Mouse (Mus musculus) forebrain, postnatal 0 days (tissue): Measurements from ENCODE around the gene Slc34a3. TPM values are rescaled to one million over a fixed set of nuclear protein-coding genes. Genes with fewer than 3 reads are reported as not detected.
A peak's percentile ranks its signal among the peaks of the same experiment; 100 is the strongest.

Experiments used
- ATAC-seq: fragments of 200-750 bp; cut with Nextera tagmentation; 2 replicates; pipeline ENCODE4 v1.8.0; 2017; ENCODE audit warnings: mild to moderate bottlenecking, moderate library complexity
- DNase-seq: peaks from one replicate; pipeline ENCODE4 v3.0.0-alpha.2; 2015
- H3K27ac ChIP-seq: fragments of 300-500 bp; sonication (generic); 2 replicates; pipeline ENCODE4 v1.5.1; 2014; ENCODE audit warnings: low read depth, mild to moderate bottlenecking, antibody characterized with exemption, low read length, moderate library complexity, mixed read lengths
- H3K27me3 ChIP-seq: fragments of 300-500 bp; sonication (generic); 2 replicates; pipeline ENCODE4 v1.6.1; 2014; ENCODE audit warnings: mild to moderate bottlenecking, low read length, mixed read lengths; ENCODE audit not compliant: insufficient read depth
- H3K36me3 ChIP-seq: fragments of 300-500 bp; sonication (generic); 2 replicates; pipeline ENCODE4 v1.6.1; 2014; ENCODE audit warnings: mild to moderate bottlenecking, moderate library complexity; ENCODE audit not compliant: insufficient read depth
- H3K4me1 ChIP-seq: fragments of 300-500 bp; sonication (generic); 2 replicates; pipeline ENCODE4 v1.6.1; 2014; ENCODE audit warnings: antibody characterized with exemption; ENCODE audit not compliant: insufficient read depth
- H3K4me2 ChIP-seq: fragments of 300-500 bp; sonication (generic); 2 replicates; pipeline ENCODE4 v1.6.1; 2014; ENCODE audit warnings: low read depth, mild to moderate bottlenecking, moderate library complexity
- H3K4me3 ChIP-seq: fragments of 300-500 bp; sonication (generic); 2 replicates; pipeline ENCODE4 v1.5.1; 2014; ENCODE audit warnings: low read depth, low read length, mixed read lengths
- H3K9ac ChIP-seq: fragments of 300-500 bp; sonication (generic); 2 replicates; pipeline ENCODE4 v1.6.1; 2014; ENCODE audit warnings: mild to moderate bottlenecking
- H3K9me3 ChIP-seq: fragments of 300-500 bp; sonication (generic); 2 replicates; pipeline ENCODE4 v1.6.1; 2016; ENCODE audit warnings: low read length
- CTCF ChIP-seq: sonication (generic); IDR thresholded peaks from 2 replicates; pipeline ENCODE4 v1.5.1; 2016; ENCODE audit warnings: antibody characterized with exemption, control low read depth, low read depth
- WGBS: fragments of 180-500 bp; shearing (Covaris S2); extraction: QIAGEN DNeasy Blood & Tissue Kit; methylation state at CpG from one replicate; pipeline ENCODE4 v1.1.7; 2014; 5-methylcytosine and 5-hydroxymethylcytosine counted together
- polyA plus RNA-seq: library from polyadenylated mRNA; unstranded; fragments of >200 nt; fragmentation: Nextera tagmentation; extraction: Ambion mirVana; gene quantifications from 2 replicates; pipeline ENCODE4 v1.2.1, GENCODE M21; 2015
- total RNA-seq: library from RNA; depleted of rRNA; stranded (reverse); fragments of >200 nt; gene quantifications from 2 replicates; pipeline ENCODE4 v1.2.3, GENCODE M21; 2014

Gene Slc34a3
- total and polyA plus RNA-seq, 2 experiments from 2014 or later: not detected

DNA sequence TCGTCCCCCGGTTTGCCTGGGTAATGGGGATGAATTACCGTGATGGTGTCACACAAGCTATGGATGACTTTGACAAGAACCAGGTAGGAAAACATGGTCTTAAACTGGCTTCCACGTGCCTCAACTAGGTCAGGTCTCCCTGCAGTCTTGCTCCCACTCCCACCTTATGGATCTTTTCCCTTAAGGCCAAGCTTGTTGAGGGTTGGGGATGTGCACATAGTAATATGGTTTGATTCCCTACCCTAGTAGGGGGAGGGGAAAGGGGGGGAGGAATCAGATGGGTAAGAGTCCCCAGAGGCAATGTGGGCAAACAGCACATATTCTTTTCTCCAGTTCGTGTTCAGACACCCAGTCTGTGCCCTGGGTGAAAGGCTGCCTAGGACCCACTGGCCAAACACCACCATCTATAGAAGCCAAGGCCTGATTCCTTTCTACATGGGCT, 12.8 kb downstream of the Slc34a3 start:
- DNase-seq: no peak
- no peak overlapping the region for H3K4me2 ChIP-seq
- H3K9ac ChIP-seq: no peak overlapping the region
- 0 out of 2 replicates have a peak, but pooled peaks cover 11% of the 10 kb centered on the region for H3K4me1 ChIP-seq
- no peak overlapping the region for H3K4me3 ChIP-seq
- no peak for TF ChIP-seq CTCF
- H3K36me3 ChIP-seq: no peaks in the 10 kb centered on the region
- no peak overlapping the region for H3K27ac ChIP-seq
- ATAC-seq: no peak
- H3K9me3 ChIP-seq: no peaks in the 10 kb centered on the region
- WGBS: 73% methylated on average over 5 of the region's 5 CpGs
- no peaks in the 10 kb centered on the region for H3K27me3 ChIP-seq

DNA sequence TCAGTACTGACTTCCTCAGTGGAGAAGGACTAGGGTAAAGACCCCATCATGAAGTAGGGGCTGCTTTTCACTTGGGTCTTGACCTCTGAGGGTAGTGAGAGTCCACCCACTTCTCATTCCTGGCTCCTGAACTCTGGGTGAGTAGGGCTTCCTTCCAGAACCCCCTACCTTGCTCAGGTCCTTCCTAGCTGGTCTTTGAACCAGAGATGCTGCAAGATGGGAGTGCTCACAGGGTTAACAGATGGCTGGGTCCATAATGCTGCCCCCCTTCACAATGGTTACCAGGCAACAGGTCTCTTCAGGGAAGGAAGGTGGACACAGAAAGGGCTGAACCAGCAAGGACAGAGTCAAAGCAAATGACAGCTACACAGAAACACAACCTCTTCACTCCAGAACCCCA, 15.7 kb downstream of the Slc34a3 start, which contains the start of gene Fam166a:
Gene Fam166a (plus strand): TSS at position 301 of the 400 bp plus-strand sequence.
- Histone ChIP-seq H3K4me1 (0 out of 2 replicates have a peak, but pooled peaks cover 3% of the 10 kb centered on the region), H3K9ac (no peak within 1 kb of the TSS), H3K36me3 (no peaks in the 10 kb centered on the region), H3K4me3 (no peak within 1 kb of the TSS), H3K27ac (no peak within 1 kb of the TSS), H3K9me3 (no peaks in the 10 kb centered on the region), H3K27me3 (no peaks in the 10 kb centered on the region), H3K4me2 (no peak within 1 kb of the TSS)
- ATAC-seq (no peak), DNase-seq (no peak)
- TF ChIP-seq CTCF: no peak

DNA sequence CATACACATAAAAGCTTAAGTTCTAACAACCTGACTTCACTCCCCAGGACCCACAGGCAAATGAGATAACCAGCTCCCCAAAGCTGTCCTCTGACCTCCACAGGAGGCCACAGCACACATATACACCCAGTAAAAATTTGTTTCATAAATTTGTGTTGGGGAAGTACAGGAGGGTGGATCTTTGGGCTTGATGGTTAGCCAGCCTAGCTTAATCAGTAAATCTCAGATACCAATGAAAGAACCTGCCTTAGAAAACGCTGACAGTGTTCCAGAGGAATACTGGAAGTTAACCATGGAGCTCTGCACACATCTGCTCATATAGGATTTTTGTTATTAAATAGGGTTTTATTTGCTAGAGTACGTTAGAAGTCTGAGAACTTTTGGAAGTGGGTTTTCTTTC, 16.5 kb downstream of the Slc34a3 start:
- no peaks in the 10 kb centered on the region for H3K4me1 ChIP-seq
- no peak overlapping the region for H3K27ac ChIP-seq
- H3K9ac ChIP-seq: no peak overlapping the region
- no peak for TF ChIP-seq CTCF
- no peaks in the 10 kb centered on the region for H3K27me3 ChIP-seq
- no peak overlapping the region for H3K4me2 ChIP-seq
- no peaks in the 10 kb centered on the region for H3K9me3 ChIP-seq
- H3K4me3 ChIP-seq: no peak overlapping the region
- 58% methylated on average over 2 of the region's 2 CpGs for WGBS
- H3K36me3 ChIP-seq: no peaks in the 10 kb centered on the region
- DNase-seq (no peak), ATAC-seq (no peak)

DNA sequence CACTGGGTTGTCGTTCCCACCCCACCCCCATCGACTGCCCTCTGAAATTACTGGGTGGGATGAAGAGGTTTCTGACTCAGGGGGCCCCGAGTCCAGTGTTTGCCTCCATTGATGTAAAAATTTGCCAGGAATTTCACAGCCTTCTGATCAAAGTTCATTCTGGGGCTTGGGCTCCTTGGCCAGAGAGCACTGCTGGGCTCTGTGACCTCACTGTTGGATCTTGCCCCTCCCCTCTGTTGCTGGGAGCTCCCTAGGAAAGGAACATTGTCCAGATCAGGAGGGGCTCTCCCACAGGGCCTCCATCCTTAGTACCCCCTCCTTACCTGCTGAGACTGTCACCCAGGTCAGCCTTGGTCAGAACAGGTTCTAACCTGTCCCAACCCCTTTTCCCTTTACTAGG, 19.7 kb downstream of the Slc34a3 start, which contains the start of gene Stpg3:
Gene Stpg3 (minus strand): TSS at position 194 of the 400 bp plus-strand sequence.
- no peaks in the 10 kb centered on the region for H3K9me3 ChIP-seq
- no peak within 1 kb of the TSS for H3K27ac ChIP-seq
- H3K4me3 ChIP-seq: no peak within 1 kb of the TSS
- 78% methylated on average over 3 of the region's 3 CpGs for WGBS
- no peaks in the 10 kb centered on the region for H3K36me3 ChIP-seq
- DNase-seq (no peak), ATAC-seq (no peak)
- peaks cover 7% of the 10 kb centered on the region for H3K4me1 ChIP-seq
- no peak for TF ChIP-seq CTCF
- no peak within 1 kb of the TSS for H3K4me2 ChIP-seq
- H3K9ac ChIP-seq: no peak within 1 kb of the TSS
- no peaks in the 10 kb centered on the region for H3K27me3 ChIP-seq

DNA sequence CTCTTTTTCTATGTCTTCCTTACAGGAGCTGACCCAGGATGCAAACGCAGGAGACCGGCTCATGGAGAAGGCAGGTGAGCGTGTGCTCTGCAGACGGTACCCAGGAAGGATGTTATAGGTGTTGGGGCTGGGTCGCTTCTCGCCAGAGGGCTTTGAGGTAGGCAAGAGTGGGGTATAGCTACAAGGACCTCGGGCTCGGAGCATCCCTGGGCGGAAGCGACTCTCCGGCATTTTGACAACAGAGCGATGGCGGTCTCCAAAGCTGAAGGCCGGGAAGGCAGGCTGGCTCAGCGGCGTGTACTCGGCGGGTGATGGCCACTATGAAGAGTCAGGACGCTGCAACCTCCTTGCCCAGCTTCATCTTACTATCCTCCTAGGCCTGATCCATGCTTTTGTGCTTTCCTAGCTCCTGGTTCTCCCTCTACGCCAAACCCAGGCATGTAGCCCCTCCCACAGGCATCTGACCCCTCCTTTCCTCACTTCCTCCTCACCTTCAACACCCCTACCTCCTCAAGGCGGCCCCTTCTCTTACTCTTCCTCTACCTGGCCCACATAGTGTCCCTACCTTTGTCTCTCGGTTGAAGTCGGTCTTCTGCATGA, 20.8 kb downstream of the Slc34a3 start:
- H3K4me3 ChIP-seq: no peak overlapping the region
- H3K4me1 ChIP-seq: peaks cover 17% of the 10 kb centered on the region
- H3K9ac ChIP-seq: no peak overlapping the region
- no peaks in the 10 kb centered on the region for H3K27me3 ChIP-seq
- no peaks in the 10 kb centered on the region for H3K9me3 ChIP-seq
- no peak overlapping the region for H3K27ac ChIP-seq
- ATAC-seq (no peak), DNase-seq (no peak)
- H3K36me3 ChIP-seq: 0 out of 2 replicates have a peak, but pooled peaks cover 1% of the 10 kb centered on the region
- 72% methylated on average over 23 of the region's 23 CpGs for WGBS
- no peak overlapping the region for H3K4me2 ChIP-seq
- TF ChIP-seq CTCF: no peak

DNA sequence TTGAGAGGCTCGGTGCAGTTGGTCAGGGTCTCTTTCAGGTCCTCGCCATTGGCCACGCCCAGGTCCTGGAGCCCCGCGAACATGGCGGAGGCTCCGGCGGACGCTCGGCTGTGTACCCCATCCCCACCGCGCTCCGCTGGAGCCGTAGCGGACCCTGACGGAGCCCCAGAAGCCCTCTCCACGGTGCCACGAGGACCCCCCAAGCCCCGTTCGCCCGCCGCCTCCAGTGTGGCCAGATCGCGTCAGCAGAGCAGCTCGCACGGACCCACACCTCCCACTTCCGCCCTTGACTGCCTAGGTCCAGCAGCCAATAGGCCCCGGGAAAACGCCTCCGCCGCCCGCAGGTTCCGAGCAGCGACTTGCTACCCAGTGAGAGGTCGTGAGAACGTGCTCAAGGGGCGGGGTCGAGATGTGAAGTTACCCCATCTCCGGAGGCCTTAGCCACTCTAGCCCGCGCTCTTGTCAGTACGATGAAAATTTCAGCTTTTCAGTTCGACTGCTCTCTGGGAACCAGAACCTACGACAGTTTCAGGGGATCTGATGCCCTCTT, 23.0 kb downstream of the Slc34a3 start, which contains the start of gene Nelfb:
Gene Nelfb (minus strand): TSS at position 369 of the 550 bp plus-strand sequence.
- peaks cover 16% of the 10 kb centered on the region for H3K36me3 ChIP-seq
- H3K4me1 ChIP-seq: peaks cover 17% of the 10 kb centered on the region
- TF ChIP-seq CTCF: 0 out of 2 replicates have a peak, but pooled peaks have one; percentile 2
- H3K4me2 ChIP-seq: peak within 1 kb of the TSS; percentile 85
- H3K4me3 ChIP-seq: peak within 1 kb of the TSS; percentile 91
- no peaks in the 10 kb centered on the region for H3K27me3 ChIP-seq
- WGBS: 3% methylated on average over 44 of the region's 44 CpGs
- ATAC-seq (peak; percentile 96), DNase-seq (peak; percentile 85)
- peak within 1 kb of the TSS; percentile 90 for H3K9ac ChIP-seq
- H3K9me3 ChIP-seq: no peaks in the 10 kb centered on the region
- peak within 1 kb of the TSS; percentile 88 for H3K27ac ChIP-seq

DNA sequence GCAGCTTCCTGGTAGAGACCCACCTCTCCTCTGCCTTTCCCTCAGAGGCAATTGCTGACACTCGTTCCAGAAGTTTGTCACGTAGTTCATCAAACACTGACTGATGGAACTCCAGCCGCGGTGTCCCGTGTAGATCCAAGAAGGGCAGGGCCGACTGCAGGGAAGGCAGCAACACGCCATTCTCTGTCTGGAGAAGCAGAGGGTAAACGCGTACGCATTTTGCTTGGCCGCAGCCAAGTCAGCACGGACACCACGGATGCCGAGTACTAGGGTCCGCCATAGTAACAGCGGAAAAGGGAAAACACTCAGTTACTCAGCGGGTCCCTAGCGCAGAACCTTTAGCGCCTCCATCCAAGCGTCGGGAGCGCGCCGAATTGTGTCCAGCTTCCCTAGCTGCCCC, 23.5 kb downstream of the Slc34a3 start:
- H3K27ac ChIP-seq: peak overlapping the region; percentile 88
- peak; percentile 42 for ATAC-seq
- under 1% methylated on average over 24 of the region's 24 CpGs for WGBS

More for the DNA sequence above, 23.5 kb downstream of the Slc34a3 start:
- Histone ChIP-seq H3K4me3 (peak overlapping the region; percentile 91), H3K36me3 (peaks cover 19% of the 10 kb centered on the region), H3K9me3 (no peaks in the 10 kb centered on the region), H3K27me3 (no peaks in the 10 kb centered on the region), H3K4me1 (peaks cover 17% of the 10 kb centered on the region), H3K9ac (peak overlapping the region; percentile 90), H3K4me2 (peak overlapping the region; percentile 85)
- no peak for TF ChIP-seq CTCF
- DNase-seq: no peak
